Mouse (Mus musculus) liver, adult (tissue): ENCODE measurements around the gene Sephs1.

Source experiments
- GATA4 ChIP-seq: IDR thresholded peaks from 2 replicates; pipeline ENCODE4 v1.6.1; 2014; ENCODE audit warnings: mild to moderate bottlenecking, low read length; ENCODE audit not compliant: insufficient replicate concordance

The Sephs1 gene

GRCm38 (mm10) chr2:4921019-4921418 lies 39.7 kb downstream of the Sephs1 start:
- TF ChIP-seq GATA4 = no peak

- peak; percentile 50; the same call in 1 of the 2 replicates for TF ChIP-seq GATA4
Measured at GRCm38 (mm10) chr2:4922476-4923164, 41.3 kb downstream of the Sephs1 start.

GRCm38 (mm10) chr2:4927391-4927790 lies 46.0 kb downstream of the Sephs1 start:
- no peak for TF ChIP-seq GATA4

GRCm38 (mm10) chr2:4929230-4929629 lies 47.9 kb downstream of the Sephs1 start:
- TF ChIP-seq GATA4 = no peak

GRCm38 (mm10) chr2:4934516-4934915 lies 53.2 kb downstream of the Sephs1 start:
- no peak for TF ChIP-seq GATA4

GRCm38 (mm10) chr2:4937931-4938330 lies 56.6 kb downstream of the Sephs1 start:
- TF ChIP-seq GATA4 = 0 out of 2 replicates have a peak, but pooled peaks have one; percentile 43

GRCm38 (mm10) chr2:4940861-4941260 lies 59.5 kb downstream of the Sephs1 start:
- TF ChIP-seq GATA4 = no peak

- TF ChIP-seq GATA4 = no peak
Measured at GRCm38 (mm10) chr2:4950986-4951385, 69.6 kb downstream of the Sephs1 start.

- no peak for TF ChIP-seq GATA4
Measured at GRCm38 (mm10) chr2:4954216-4954760, 72.9 kb downstream of the Sephs1 start.

GRCm38 (mm10) chr2:4958039-4958438 lies 76.7 kb downstream of the Sephs1 start:
- TF ChIP-seq GATA4 = no peak
